Mouse (Mus musculus) macrophage (primary cell): Measurements from ENCODE around the gene Thop1. TPM values are rescaled to one million over a fixed set of nuclear protein-coding genes. Genes with fewer than 3 reads are reported as not detected.
"Not testable (repeated sequence)": the region's sequence is repeated elsewhere in the genome, so short reads cannot be mapped to it uniquely, and the experiment has no call there.

Experiments used
- H3K27ac ChIP-seq: fragments of 350-480 bp; formaldehyde crosslinking; 2 replicates; pipeline ENCODE4 v1.9.0; 2021
- H3K36me3 ChIP-seq: fragments of 350-480 bp; formaldehyde crosslinking; 2 replicates; pipeline ENCODE4 v1.9.0; 2021; ENCODE audit errors: inconsistent target
- H3K4me3 ChIP-seq: fragments of 350-480 bp; formaldehyde crosslinking; 2 replicates; pipeline ENCODE4 v1.9.0; 2021; ENCODE audit errors: inconsistent target
- H3K79me2 ChIP-seq: fragments of 350-480 bp; formaldehyde crosslinking; 2 replicates; pipeline ENCODE4 v1.9.0; 2021; ENCODE audit errors: inconsistent target
- WGBS: methylation state at CpG from one replicate; pipeline ENCODE4 v1.1.7; 2026; ENCODE audit warnings: inconsistent platforms; ENCODE audit not compliant: missing documents; 5-methylcytosine and 5-hydroxymethylcytosine counted together
- polyA plus RNA-seq: library from polyadenylated mRNA; stranded (reverse); fragments of 250-400 nt; gene quantifications from 3 replicates; pipeline ENCODE4 v1.2.4, GENCODE M21; 2018; ENCODE audit warnings: inconsistent platforms

The Thop1 gene
- polyA plus RNA-seq, 1 experiment from 2014 or later = 9.9 TPM

- 28% methylated on average over 13 of the region's 13 CpGs for WGBS
- H3K27ac ChIP-seq = no peak overlapping the region
These were observed 28.2 kb upstream of the Thop1 start for GRCm38 (mm10) chr10:81041458-81042175.

GRCm38 (mm10) chr10:81045246-81045645, 24.6 kb upstream of the Thop1 start:
- peaks cover 63% of the 10 kb centered on the region for H3K36me3 ChIP-seq
- WGBS = 94% methylated on average over 10 of the region's 14 CpGs
- not testable (repeated sequence) for H3K79me2 ChIP-seq, H3K4me3 ChIP-seq, H3K27ac ChIP-seq

More at GRCm38 (mm10) chr10:81041458-81042175, 28.2 kb upstream of the Thop1 start:
- Histone ChIP-seq H3K4me3 (no peak overlapping the region), H3K36me3 (peaks cover 26% of the 10 kb centered on the region), H3K79me2 (no peaks in the 10 kb centered on the region)

GRCm38 (mm10) chr10:81050645-81051044, 19.2 kb upstream of the Thop1 start:
- H3K79me2 ChIP-seq = peaks cover 39% of the 10 kb centered on the region
- H3K4me3 ChIP-seq = no peak overlapping the region
- WGBS = 100% methylated on average over 4 of the region's 4 CpGs
- peaks cover 75% of the 10 kb centered on the region for H3K36me3 ChIP-seq
- no peak overlapping the region for H3K27ac ChIP-seq

- peaks cover 44% of the 10 kb centered on the region for H3K79me2 ChIP-seq
- no peak overlapping the region for H3K27ac ChIP-seq
- H3K4me3 ChIP-seq = no peak overlapping the region
- 97% methylated on average over 6 of the region's 6 CpGs for WGBS
- H3K36me3 ChIP-seq = peaks cover 70% of the 10 kb centered on the region
These were observed 18.7 kb upstream of the Thop1 start for GRCm38 (mm10) chr10:81051133-81051532.

GRCm38 (mm10) chr10:81052577-81052976, 17.3 kb upstream of the Thop1 start:
- no peak overlapping the region for H3K27ac ChIP-seq
- H3K4me3 ChIP-seq = no peak overlapping the region
- 90% methylated on average over 5 of the region's 5 CpGs for WGBS
- H3K36me3 ChIP-seq = peaks cover 56% of the 10 kb centered on the region
- peaks cover 58% of the 10 kb centered on the region for H3K79me2 ChIP-seq

- Histone ChIP-seq H3K36me3 (peaks cover 30% of the 10 kb centered on the region), H3K79me2 (peaks cover 82% of the 10 kb centered on the region), H3K4me3 (no peak overlapping the region), H3K27ac (no peak overlapping the region)
- 96% methylated on average over 6 of the region's 6 CpGs for WGBS
These were observed 14.7 kb upstream of the Thop1 start for GRCm38 (mm10) chr10:81055169-81055568.

- H3K79me2 ChIP-seq = peaks cover 82% of the 10 kb centered on the region
- 98% methylated on average over 7 of the region's 11 CpGs for WGBS
- H3K4me3 ChIP-seq, H3K27ac ChIP-seq: not testable (repeated sequence)
- peaks cover 23% of the 10 kb centered on the region for H3K36me3 ChIP-seq
These were observed 14.0 kb upstream of the Thop1 start for GRCm38 (mm10) chr10:81055802-81056340.

GRCm38 (mm10) chr10:81057406-81058130, 12.3 kb upstream of the Thop1 start:
- H3K27ac ChIP-seq = no peak overlapping the region
- WGBS = 97% methylated on average over 22 of the region's 23 CpGs
- no peak overlapping the region for H3K4me3 ChIP-seq
- H3K36me3 ChIP-seq = peaks cover 6% of the 10 kb centered on the region
- H3K79me2 ChIP-seq = peaks cover 74% of the 10 kb centered on the region

GRCm38 (mm10) chr10:81058896-81059295, 10.9 kb upstream of the Thop1 start:
- Histone ChIP-seq H3K4me3 (peak overlapping the region; percentile 97), H3K27ac (no peak overlapping the region), H3K36me3 (no peaks in the 10 kb centered on the region), H3K79me2 (peaks cover 61% of the 10 kb centered on the region)
- WGBS = 81% methylated on average over 6 of the region's 6 CpGs

GRCm38 (mm10) chr10:81059603-81060543, 10.0 kb upstream of the Thop1 start, which contains the start of gene Sgta:
Gene Sgta, minus strand, starts transcription at chr10:81060181.
- H3K27ac ChIP-seq = peak within 1 kb of the TSS; percentile 65
- H3K4me3 ChIP-seq = peak within 1 kb of the TSS; percentile 97
- under 1% methylated on average over 48 of the region's 48 CpGs for WGBS
- H3K79me2 ChIP-seq = peaks cover 51% of the 10 kb centered on the region
- H3K36me3 ChIP-seq = no peaks in the 10 kb centered on the region

GRCm38 (mm10) chr10:81062710-81063109, 7.1 kb upstream of the Thop1 start:
- Histone ChIP-seq H3K4me3 (no peak overlapping the region), H3K27ac (no peak overlapping the region), H3K79me2 (peaks cover 23% of the 10 kb centered on the region), H3K36me3 (no peaks in the 10 kb centered on the region)
- 59% methylated on average over 4 of the region's 4 CpGs for WGBS

GRCm38 (mm10) chr10:81064519-81064918, 5.3 kb upstream of the Thop1 start:
- 93% methylated on average over 8 of the region's 8 CpGs for WGBS

GRCm38 (mm10) chr10:81068706-81069105, 1.1 kb upstream of the Thop1 start:
- H3K36me3 ChIP-seq = no peaks in the 10 kb centered on the region
- no peak overlapping the region for H3K4me3 ChIP-seq
- WGBS = 95% methylated on average over 5 of the region's 5 CpGs
- peaks cover 10% of the 10 kb centered on the region; the same call in 1 of the 2 replicates for H3K79me2 ChIP-seq
- peak overlapping the region; percentile 28 for H3K27ac ChIP-seq

More at GRCm38 (mm10) chr10:81064519-81064918, 5.3 kb upstream of the Thop1 start:
- H3K27ac ChIP-seq, H3K36me3 ChIP-seq, H3K79me2 ChIP-seq, H3K4me3 ChIP-seq: not testable (repeated sequence)

GRCm38 (mm10) chr10:81072290-81072689, 2.5 kb downstream of the Thop1 start:
- 94% methylated on average over 8 of the region's 8 CpGs for WGBS
- Histone ChIP-seq H3K79me2 (peaks cover 10% of the 10 kb centered on the region; the same call in 1 of the 2 replicates), H3K4me3 (no peak overlapping the region), H3K36me3 (no peaks in the 10 kb centered on the region), H3K27ac (no peak overlapping the region)
